ENCODE assay signal across 15 mouse cellular contexts in the genomic region with DNA sequence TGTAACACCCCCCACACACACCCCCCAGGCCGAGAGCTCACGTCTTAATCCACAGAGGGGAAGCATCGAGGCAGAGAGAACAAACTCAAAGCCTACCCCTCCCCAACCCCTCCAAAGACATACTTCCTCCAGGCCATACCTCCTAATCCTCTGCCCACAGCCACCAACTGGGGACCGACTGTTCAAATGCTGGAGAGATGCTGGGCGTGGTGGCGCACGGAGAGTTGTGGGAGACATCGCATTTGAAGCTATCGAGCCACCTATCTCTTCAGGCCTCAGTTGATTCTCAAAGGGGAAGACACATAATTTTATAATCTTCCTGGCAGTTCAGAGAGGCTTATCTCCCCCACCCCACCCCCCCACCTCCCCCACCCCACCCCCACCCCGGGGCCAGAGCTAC.
"Had no signal": no experiment of that assay in that cellular context is flagged by ENCODE, and none has a peak within 500 bp of the region (broad histone marks: within the 10 kb centered on the region; RNA-seq: fewer than 3 reads in every experiment).

No protein-coding gene starts in this region.

- H3K27ac ChIP-seq: intestine, embryonic 15.5 days; limb, embryonic 12.5 days; midbrain, embryonic 12.5 days; neural tube, embryonic 15.5 days; stomach, postnatal 0 days had no signal

- H3K4me3 ChIP-seq: intestine, embryonic 15.5 days; limb, embryonic 12.5 days; megakaryocyte, embryonic 14.5 days; midbrain, embryonic 12.5 days; myocyte; neural tube, embryonic 15.5 days had no signal

- H3K9ac ChIP-seq: intestine, embryonic 15.5 days; limb, embryonic 12.5 days; lung, embryonic 14.5 days; midbrain, embryonic 12.5 days; neural tube, embryonic 15.5 days had no signal

- H3K4me1 ChIP-seq: intestine, embryonic 15.5 days; limb, embryonic 12.5 days; midbrain, embryonic 12.5 days had no signal

- H3K9me3 ChIP-seq: intestine, embryonic 15.5 days; limb, embryonic 12.5 days; megakaryocyte, embryonic 14.5 days; midbrain, embryonic 12.5 days; neural tube, embryonic 15.5 days had no signal

- ATAC-seq: intestine, embryonic 15.5 days had no signal

- H3K27me3 ChIP-seq: intestine, embryonic 15.5 days; limb, embryonic 12.5 days; midbrain, embryonic 12.5 days; neural tube, embryonic 15.5 days had no signal

- H3K4me2 ChIP-seq: intestine, embryonic 15.5 days; limb, embryonic 12.5 days; lung, embryonic 14.5 days; midbrain, embryonic 12.5 days; neural tube, embryonic 15.5 days had no signal

- H3K36me3 ChIP-seq: intestine, embryonic 15.5 days; limb, embryonic 12.5 days; midbrain, embryonic 12.5 days; neural tube, embryonic 15.5 days had no signal

- DNase-seq: kidney, adult 2 months; kidney, postnatal 25 days; layer of hippocampus, postnatal 36 days; lung, embryonic 14.5 days; lung, postnatal 10 days; lung, postnatal 4 days; right cerebral cortex, adult 18-20 months; thymus, postnatal 14 days had no signal
